Mouse (Mus musculus) CD4-positive helper T cell, adult 2 months (primary cell): ENCODE data around the gene Rhobtb1.

Experiments
- DNase-seq: peaks from one replicate; pipeline ENCODE4 v3.0.0-alpha.2; 2012; ENCODE audit warnings: low read depth, missing footprints, low spot score

Gene Rhobtb1

DNA sequence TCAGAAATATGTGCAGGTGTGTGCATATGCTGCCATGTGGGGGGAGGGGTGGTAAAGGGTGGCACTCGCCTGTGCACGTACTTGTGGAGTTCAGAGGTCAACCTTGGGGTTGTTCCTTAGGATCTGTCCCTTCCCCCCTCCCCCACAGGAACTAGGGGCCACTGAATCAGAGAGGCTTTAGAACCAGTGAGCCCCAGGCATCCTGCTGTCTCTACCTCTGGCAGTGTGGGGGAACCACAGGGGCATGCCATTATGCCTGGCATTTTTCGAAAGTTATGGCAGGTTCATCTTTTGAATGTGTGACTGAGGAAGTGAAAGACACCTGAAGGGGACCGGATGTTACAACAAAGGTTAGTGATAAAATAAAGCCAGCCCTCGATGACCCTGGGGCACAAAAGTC is 59.4 kb downstream of the Rhobtb1 start:
- DNase-seq, result no peak

DNA sequence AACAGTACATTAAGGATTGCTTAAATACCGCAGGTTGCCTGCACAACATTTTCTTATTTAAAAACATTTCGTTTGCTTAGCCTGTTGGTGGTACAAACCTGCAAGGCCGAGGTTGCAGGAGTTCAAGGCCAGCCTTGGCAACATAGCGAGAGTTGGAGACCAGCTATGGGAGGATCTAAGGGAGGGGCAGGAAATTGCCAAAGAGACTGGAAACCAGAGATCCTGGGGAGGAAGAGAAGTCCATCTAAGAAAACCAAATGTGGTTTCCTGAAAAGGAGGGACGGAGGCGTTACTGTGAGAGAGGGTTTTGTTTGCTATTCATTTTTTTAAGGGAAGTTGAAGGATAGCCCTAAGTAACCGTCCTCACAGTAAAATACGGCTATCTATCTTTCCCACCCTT is 60.3 kb downstream of the Rhobtb1 start:
- no peak for DNase-seq

GRCm38 (mm10) chr10:69211976-69212375 is 60.7 kb downstream of the Rhobtb1 start:
- no peak for DNase-seq

- DNase-seq, result peak; percentile 20
Observed at GRCm38 (mm10) chr10:69212542-69213440, 61.6 kb downstream of the Rhobtb1 start, which contains the start of gene A930033H14Rik. TSS of gene A930033H14Rik (minus strand) at chr10:69213098.

GRCm38 (mm10) chr10:69213451-69213877 is 62.2 kb downstream of the Rhobtb1 start:
- no peak for DNase-seq

GRCm38 (mm10) chr10:69213986-69214385 is 62.8 kb downstream of the Rhobtb1 start:
- no peak for DNase-seq

DNA sequence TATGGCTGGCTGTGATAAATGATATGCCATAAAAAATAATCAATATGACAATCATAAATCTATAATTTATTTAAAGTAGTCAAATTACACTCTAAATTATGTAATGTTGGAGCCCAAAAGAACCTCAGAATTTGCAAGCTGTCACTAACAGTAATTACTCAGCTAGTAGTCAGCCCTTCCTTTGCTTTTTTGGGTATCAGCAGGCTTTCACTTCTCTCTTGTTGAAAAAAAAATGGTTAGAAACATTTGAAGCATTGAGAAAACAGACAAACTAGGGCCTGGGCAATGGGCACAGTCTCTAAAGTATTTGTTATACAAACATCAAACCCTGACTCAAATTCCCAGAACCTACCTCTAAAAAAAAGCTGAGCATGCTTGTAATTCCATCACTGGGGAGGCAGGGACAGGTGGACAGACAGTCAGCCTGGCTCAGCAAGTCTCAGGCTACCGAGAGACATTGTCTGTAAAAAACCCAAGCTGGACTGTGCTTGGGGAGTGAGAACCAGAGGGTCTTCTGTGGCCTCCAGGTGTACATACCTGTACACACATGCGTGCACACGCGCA is 66.0 kb downstream of the Rhobtb1 start:
- DNase-seq, result no peak

DNA sequence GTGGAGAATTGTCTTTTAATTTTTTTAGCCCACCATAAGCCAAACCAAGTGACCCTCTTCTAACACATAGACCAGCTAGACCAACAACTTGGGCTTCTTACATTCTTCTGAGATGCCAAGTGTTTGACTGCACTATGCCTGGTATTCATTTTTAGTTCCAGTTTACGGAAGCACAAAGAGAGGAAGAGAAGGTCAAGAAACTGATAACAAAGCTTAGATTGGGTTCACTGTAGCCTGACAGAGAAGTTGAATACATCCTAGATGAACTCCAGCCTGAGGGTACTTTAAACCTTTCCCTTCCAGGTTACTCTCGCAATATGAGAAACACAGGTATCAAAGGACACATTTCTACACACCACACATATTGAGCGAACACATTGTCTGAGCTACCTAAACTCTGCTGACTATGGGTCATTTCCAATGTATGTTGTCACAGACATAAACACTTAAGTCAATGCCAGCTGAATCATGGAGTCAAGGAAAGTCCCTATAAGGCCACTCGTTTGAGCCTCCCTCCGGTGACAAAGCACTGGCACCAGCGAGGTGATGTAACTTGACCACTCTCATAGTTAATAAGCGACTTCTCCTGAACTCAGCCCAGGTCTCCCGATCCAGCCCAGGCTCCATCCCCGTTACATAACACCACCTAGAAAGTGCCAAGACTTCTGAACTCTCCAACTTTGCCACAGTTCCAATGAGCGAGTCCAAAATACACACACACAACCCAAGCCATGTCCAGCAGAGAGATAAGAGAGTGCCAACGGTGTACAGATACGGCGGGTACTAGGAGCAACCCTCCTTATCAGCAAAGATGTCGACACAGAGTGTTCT is 67.4 kb downstream of the Rhobtb1 start:
- DNase-seq, result no peak

GRCm38 (mm10) chr10:69219289-69219626 is 68.0 kb downstream of the Rhobtb1 start:
- no peak for DNase-seq

GRCm38 (mm10) chr10:69220296-69220695 is 69.1 kb downstream of the Rhobtb1 start:
- no peak for DNase-seq

DNA sequence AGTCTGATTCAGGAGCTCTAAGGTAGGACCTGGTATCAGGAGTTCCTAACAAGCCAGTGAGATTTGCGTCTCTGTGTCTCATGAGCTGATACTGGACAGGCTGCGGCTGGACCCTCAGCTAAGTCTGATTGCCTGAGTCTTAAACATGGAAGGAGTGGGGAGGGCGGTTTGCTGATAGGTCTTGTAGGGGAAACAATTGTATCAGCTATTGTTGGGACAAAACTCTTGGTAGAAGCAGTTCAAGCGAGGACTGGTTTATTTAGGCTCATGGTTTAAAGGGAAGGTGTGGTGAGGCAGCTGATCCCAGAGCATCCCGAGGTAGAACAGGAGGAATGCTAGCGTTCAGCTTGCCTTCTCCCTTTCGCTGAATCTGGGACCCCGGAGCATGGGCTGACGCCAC is 69.9 kb downstream of the Rhobtb1 start:
- DNase-seq, result no peak

GRCm38 (mm10) chr10:69221955-69222354 is 70.7 kb downstream of the Rhobtb1 start:
- DNase-seq, result no peak

- no peak for DNase-seq
Observed at GRCm38 (mm10) chr10:69223232-69223631, 72.0 kb downstream of the Rhobtb1 start.

- no peak for DNase-seq
Observed at GRCm38 (mm10) chr10:69224276-69224675, 73.0 kb downstream of the Rhobtb1 start.

- no peak for DNase-seq
Observed at GRCm38 (mm10) chr10:69225471-69225870, 74.2 kb downstream of the Rhobtb1 start.

DNA sequence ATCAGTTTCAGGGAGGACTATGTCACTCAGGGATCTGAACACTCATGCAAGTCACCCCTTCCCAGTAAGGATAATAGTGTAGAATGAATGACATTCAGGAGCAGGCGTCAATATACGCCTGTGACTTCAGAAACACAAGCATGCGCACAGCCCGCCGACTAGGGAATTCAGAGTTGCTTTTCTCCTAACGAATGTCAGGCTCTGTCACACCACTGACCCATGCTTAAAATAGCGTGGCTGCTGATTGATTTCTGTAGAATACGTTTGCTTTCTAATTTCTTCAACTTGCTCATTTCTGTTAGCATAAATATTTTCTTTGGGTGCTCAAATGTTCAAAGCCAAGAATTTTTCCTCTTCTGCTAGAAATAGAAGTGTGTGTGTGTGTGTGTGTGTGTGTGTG is 74.7 kb downstream of the Rhobtb1 start:
- DNase-seq, result no peak

DNA sequence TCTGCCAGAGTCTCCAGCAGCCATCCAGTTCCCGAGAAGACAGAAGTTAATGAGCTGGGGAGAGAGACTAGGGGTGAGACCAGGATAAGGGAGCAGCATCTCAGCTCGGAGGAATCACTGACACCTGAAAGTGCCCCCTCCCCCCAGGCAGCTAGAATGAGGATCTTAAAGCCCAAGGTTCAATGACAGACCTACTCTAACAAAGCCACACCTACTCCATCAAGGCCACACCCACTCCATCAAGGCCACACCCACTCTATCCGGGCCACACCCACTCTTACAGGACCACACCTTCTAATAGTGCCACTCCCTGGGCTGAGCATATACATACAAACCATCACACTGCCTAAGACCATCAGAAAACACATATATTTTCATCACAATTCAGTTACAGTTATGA is 86.0 kb downstream of the Rhobtb1 start:
- no peak for DNase-seq

DNA sequence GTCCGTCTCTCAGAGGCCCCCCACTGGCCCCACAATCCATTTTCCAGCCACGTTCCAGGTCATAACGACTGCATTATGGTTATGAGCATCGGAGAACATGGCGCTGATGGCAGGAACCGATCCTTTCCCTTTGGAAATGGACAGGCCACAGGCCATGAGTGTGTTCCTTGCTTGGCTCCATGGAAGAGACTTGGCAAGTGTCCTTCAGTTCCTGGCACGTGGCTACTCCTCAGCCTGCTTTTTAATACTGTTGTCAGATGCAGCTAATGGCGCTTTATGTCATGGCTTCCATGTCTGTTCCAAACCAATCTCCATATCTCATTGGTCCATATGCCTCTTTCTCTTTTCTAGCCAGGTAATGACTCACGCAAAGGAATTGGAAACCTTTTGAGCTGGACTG is 86.5 kb downstream of the Rhobtb1 start:
- DNase-seq, result no peak

DNA sequence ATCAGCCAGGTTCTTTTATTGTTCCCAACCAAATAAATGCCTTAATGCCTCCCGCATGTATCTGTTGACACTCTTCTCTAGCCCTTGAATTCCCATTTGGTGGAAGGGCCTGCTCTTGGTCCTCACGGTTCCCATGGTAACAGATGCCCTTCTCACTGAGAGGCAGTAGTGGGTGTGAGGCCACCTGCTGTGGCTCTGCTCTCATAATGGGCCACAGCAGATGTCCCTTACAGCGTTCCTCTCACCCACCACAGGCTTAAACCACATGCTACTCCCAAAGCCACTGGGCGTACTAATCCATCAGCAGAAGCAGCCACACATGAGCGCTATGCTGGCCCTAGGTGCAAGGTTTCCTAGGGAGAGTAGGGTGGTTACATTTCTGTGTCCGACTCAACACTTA is 87.1 kb downstream of the Rhobtb1 start:
- no peak for DNase-seq

GRCm38 (mm10) chr10:69240530-69240929 is 89.3 kb downstream of the Rhobtb1 start:
- DNase-seq, result no peak

GRCm38 (mm10) chr10:69245151-69245550 is 93.9 kb downstream of the Rhobtb1 start:
- no peak for DNase-seq
